Mouse (Mus musculus): ENCODE results near the gene Srebf1.

- no peak for TF ChIP-seq IRF4 (IDR thresholded peaks at IDR 0.05; ENCODE audit: low read depth, low read length)
- TF ChIP-seq ZKSCAN1 (IDR thresholded peaks at IDR 0.05; ENCODE audit: borderline replicate concordance, low read depth, low read length): no peak
- no peak for TF ChIP-seq CTCF (conservative IDR thresholded peaks at IDR 0.05 in 1 of 2, IDR thresholded peaks at IDR 0.05 in 1 of 2; ENCODE audit: low read depth in 2 of 2, low read length in 2 of 2)
- TF ChIP-seq RCOR1 (conservative IDR thresholded peaks at IDR 0.05; ENCODE audit: low read depth, low read length): no peak
- no peak for TF ChIP-seq POLR2AphosphoS2 (IDR thresholded peaks at IDR 0.05; ENCODE audit: low read depth, low read length)
Observed at GRCm38 (mm10) chr11:60206207-60206606, 16.2 kb downstream of the Srebf1 start.

Measured in CH12.LX (cell line).